Mouse (Mus musculus) spleen, adult 2 months (tissue): ENCODE results near the gene Itgam. TPM values are rescaled to one million over a fixed set of nuclear protein-coding genes. Genes with fewer than 3 reads are reported as not detected.
A peak's percentile ranks its signal among the peaks of the same experiment; 100 is the strongest.

Experiments
- DNase-seq, 2 experiments: peaks; one replicate each; pipeline versions ENCODE4 v3.0.0 to v3.0.0-alpha.2; 2012 to 2021; ENCODE audit warnings: low spot score in 2 of 2, low read depth in 1 of 2
- H3K27ac ChIP-seq: fragments of 200-500 bp; 2 replicates; pipeline ENCODE4 v1.5.1; 2012; ENCODE audit warnings: low read length, inconsistent platforms; ENCODE audit not compliant: insufficient read depth
- H3K27me3 ChIP-seq: fragments of 200-500 bp; 2 replicates; pipeline ENCODE4 v1.6.1; 2012; ENCODE audit warnings: mild to moderate bottlenecking, moderate library complexity, low read length, inconsistent platforms; ENCODE audit not compliant: control insufficient read depth, insufficient read depth
- H3K36me3 ChIP-seq: fragments of 200-500 bp; 2 replicates; pipeline ENCODE4 v1.6.1; 2012; ENCODE audit warnings: mild to moderate bottlenecking, low read length, inconsistent platforms; ENCODE audit not compliant: control insufficient read depth, insufficient read depth
- H3K4me1 ChIP-seq: fragments of 200-500 bp; 2 replicates; pipeline ENCODE4 v1.6.1; 2011; ENCODE audit warnings: inconsistent platforms; ENCODE audit not compliant: control insufficient read depth, insufficient read depth, insufficient read length
- H3K4me3 ChIP-seq: fragments of 200-500 bp; 2 replicates; pipeline ENCODE4 v1.5.1; 2011; ENCODE audit warnings: mild to moderate bottlenecking, inconsistent platforms; ENCODE audit not compliant: insufficient read depth, insufficient read length; ENCODE audit errors: extremely low read depth
- CTCF ChIP-seq: fragments of 200-500 bp; IDR thresholded peaks from 2 replicates; pipeline ENCODE4 v1.5.1; 2011; ENCODE audit warnings: mild to moderate bottlenecking, inconsistent platforms; ENCODE audit not compliant: insufficient read depth, insufficient read length, insufficient replicate concordance; ENCODE audit errors: extremely low read depth
- POLR2A ChIP-seq: fragments of 200-500 bp; IDR thresholded peaks from 2 replicates; pipeline ENCODE4 v1.6.1; 2011; ENCODE audit warnings: low read depth, low read length, inconsistent platforms
- WGBS: fragments of 180-500 bp; shearing (Covaris S2); methylation state at CpG from one replicate; pipeline ENCODE4 v1.1.7; 2018; 5-methylcytosine and 5-hydroxymethylcytosine counted together
- polyA plus RNA-seq: library from polyadenylated mRNA; depleted of rRNA; stranded (reverse); fragments of >200 nt; gene quantifications from 2 replicates; pipeline ENCODE4 v1.2.3, GENCODE M21; 2012

The Itgam gene
- polyA plus RNA-seq, 1 experiment, result 11.1 TPM

GRCm38 (mm10) chr7:128053061-128053460 lies 9.4 kb upstream of the Itgam start:
- Histone ChIP-seq H3K4me1 (peaks cover 19% of the 10 kb centered on the region; the same call in 1 of the 2 replicates), H3K36me3 (no peaks in the 10 kb centered on the region), H3K4me3 (no peak overlapping the region), H3K27me3 (no peaks in the 10 kb centered on the region), H3K27ac (0 out of 2 replicates have a peak overlapping the region, but pooled peaks have one; percentile 4)
- no peak for DNase-seq
- no peak for TF ChIP-seq POLR2A
- TF ChIP-seq CTCF, result no peak
- WGBS, result 41% methylated on average over 5 of the region's 5 CpGs

- 58% methylated on average over 3 of the region's 3 CpGs for WGBS
- peaks cover 11% of the 10 kb centered on the region; the same call in 1 of the 2 replicates for H3K4me1 ChIP-seq
- no peaks in the 10 kb centered on the region for H3K27me3 ChIP-seq
- DNase-seq, result no peak
- no peak overlapping the region for H3K4me3 ChIP-seq
- TF ChIP-seq POLR2A (no peak), CTCF (no peak)
- H3K27ac ChIP-seq, result no peak overlapping the region
- H3K36me3 ChIP-seq, result no peaks in the 10 kb centered on the region
These were observed 5.5 kb upstream of the Itgam start for GRCm38 (mm10) chr7:128056917-128057444.

- Histone ChIP-seq H3K4me3 (no peak overlapping the region), H3K4me1 (peaks cover 19% of the 10 kb centered on the region; the same call in 1 of the 2 replicates), H3K27ac (no peak overlapping the region), H3K36me3 (no peaks in the 10 kb centered on the region), H3K27me3 (no peaks in the 10 kb centered on the region)
- DNase-seq, result no peak
- 85% methylated on average over 8 of the region's 8 CpGs for WGBS
- TF ChIP-seq CTCF (no peak), POLR2A (no peak)
These were observed 4.6 kb upstream of the Itgam start for GRCm38 (mm10) chr7:128057860-128058259.

- no peak overlapping the region for H3K4me3 ChIP-seq
- H3K27ac ChIP-seq, result no peak overlapping the region
- 14% methylated on average over 7 of the region's 7 CpGs for WGBS
- no peaks in the 10 kb centered on the region for H3K36me3 ChIP-seq
- no peak for DNase-seq
- no peak for TF ChIP-seq CTCF
- no peak for TF ChIP-seq POLR2A
- peaks cover 20% of the 10 kb centered on the region; the same call in 1 of the 2 replicates for H3K4me1 ChIP-seq
- no peaks in the 10 kb centered on the region for H3K27me3 ChIP-seq
These were observed 3.9 kb upstream of the Itgam start for GRCm38 (mm10) chr7:128058576-128058975.

- H3K36me3 ChIP-seq, result no peaks in the 10 kb centered on the region
- WGBS, result 26% methylated on average over 4 of the region's 4 CpGs
These were observed 3.3 kb upstream of the Itgam start for GRCm38 (mm10) chr7:128059091-128059490.

GRCm38 (mm10) chr7:128063211-128063781 lies 856 bp downstream of the Itgam start:
- H3K27me3 ChIP-seq, result no peaks in the 10 kb centered on the region
- H3K4me1 ChIP-seq, result peaks cover 19% of the 10 kb centered on the region; the same call in 1 of the 2 replicates
- H3K27ac ChIP-seq, result no peak overlapping the region
- 80% methylated on average over 6 of the region's 6 CpGs for WGBS
- DNase-seq, result no peak
- 0 out of 2 replicates have a peak overlapping the region, but pooled peaks have one; percentile 16 for H3K4me3 ChIP-seq
- no peak for TF ChIP-seq CTCF
- TF ChIP-seq POLR2A, result no peak
- H3K36me3 ChIP-seq, result no peaks in the 10 kb centered on the region

More at GRCm38 (mm10) chr7:128059091-128059490, 3.3 kb upstream of the Itgam start:
- Histone ChIP-seq H3K27me3 (no peaks in the 10 kb centered on the region), H3K27ac (no peak overlapping the region), H3K4me1 (peaks cover 20% of the 10 kb centered on the region; the same call in 1 of the 2 replicates), H3K4me3 (no peak overlapping the region)
- no peak for DNase-seq
- TF ChIP-seq POLR2A (no peak), CTCF (no peak)

- no peak overlapping the region for H3K27ac ChIP-seq
- H3K27me3 ChIP-seq, result no peaks in the 10 kb centered on the region
- no peak for DNase-seq
- 47% methylated on average over 5 of the region's 5 CpGs for WGBS
- no peak overlapping the region for H3K4me3 ChIP-seq
- H3K4me1 ChIP-seq, result peaks cover 22% of the 10 kb centered on the region; the same call in 1 of the 2 replicates
- no peaks in the 10 kb centered on the region for H3K36me3 ChIP-seq
- no peak for TF ChIP-seq CTCF
- TF ChIP-seq POLR2A, result no peak
These were observed 3.1 kb downstream of the Itgam start for GRCm38 (mm10) chr7:128065547-128065946.
